Mouse (Mus musculus): ENCODE data around the gene Hrh1.
"Not testable (repeated sequence)": the region's sequence is repeated elsewhere in the genome, so short reads cannot be mapped to it uniquely, and the experiment has no call there.

Hrh1 gene

GRCm38 (mm10) chr6:114462747-114463146 is 65.0 kb downstream of the Hrh1 start:
- DNase-seq = peak; percentile 4 to 5

DNA sequence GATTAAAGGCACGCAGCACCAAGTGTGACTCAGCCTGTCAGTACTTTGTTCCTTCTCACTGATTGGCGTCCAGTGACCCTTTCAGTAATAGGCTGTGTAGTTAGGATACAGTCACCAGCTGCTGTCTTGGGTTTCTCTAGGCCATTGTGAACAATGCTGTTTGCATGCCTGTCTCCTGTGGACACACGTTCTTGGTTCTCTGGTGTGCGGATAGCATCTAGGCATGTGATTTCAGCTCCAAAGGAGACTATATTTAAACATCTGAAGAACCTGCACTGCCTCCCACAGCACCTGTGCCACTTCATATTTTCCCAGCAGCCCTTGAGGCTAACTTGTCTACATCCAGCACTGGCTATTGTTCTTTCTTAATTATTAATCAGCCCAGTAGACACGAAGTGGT is 75.8 kb downstream of the Hrh1 start:
- no peak for DNase-seq

DNA sequence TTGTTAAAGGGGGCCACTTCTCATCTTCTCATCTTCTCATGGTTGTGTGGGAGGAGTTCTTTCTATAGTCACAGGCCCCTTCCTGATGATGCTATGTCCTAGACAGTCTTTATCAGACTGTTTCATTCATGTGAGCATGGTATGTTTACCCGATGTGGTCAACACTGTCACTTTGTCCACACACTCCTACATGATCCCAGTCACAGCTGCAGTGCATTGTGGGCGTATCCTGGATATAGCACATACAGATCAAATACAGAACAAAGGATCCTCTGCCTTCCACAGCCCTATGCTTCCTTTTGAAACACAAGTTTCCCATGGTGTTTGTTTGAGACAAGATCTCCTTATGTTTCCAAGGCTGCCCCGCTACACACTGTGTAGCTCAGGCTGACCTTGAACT is 76.3 kb downstream of the Hrh1 start:
- no peak for DNase-seq

DNA sequence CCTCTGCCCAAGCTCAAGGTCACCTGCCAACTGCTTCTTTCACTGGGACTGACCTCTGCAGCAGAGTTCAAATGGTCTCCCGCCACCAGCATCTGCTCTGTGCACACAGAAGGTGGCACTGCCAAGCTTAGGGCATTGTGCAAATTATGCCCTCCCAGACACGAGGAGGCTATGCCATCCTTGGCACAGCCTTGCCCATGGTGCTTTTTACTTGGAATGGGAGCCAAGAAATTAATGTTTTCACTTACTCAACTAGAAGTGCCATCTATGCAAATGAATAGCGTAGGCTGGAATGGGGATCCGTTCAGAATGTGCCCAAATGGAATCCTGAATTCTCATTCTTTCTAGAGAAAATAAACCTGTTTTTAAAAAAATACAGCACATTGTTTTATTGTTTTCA is 77.2 kb downstream of the Hrh1 start:
- no peak for DNase-seq

DNA sequence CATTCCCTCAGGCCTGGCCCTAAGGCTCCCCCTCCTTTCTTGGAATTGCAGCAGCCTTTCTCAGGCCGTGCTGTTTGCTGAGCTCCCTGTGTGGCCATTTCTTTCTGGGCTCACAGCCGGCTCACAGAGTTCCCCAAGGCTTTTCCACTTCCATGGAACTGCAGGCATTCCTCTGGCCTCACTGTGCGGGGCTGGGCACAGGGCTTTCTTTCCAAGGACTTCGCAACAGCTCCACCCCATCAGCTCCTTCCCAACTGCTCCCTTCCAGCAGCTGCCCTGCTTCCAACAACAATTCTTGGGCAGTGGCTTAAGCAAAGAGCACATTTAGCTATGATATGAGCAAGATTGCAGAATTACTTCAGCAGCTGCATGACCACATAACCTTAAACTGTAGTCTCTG is 81.0 kb downstream of the Hrh1 start:
- DNase-seq = no peak

- DNase-seq = no peak
Observed at GRCm38 (mm10) chr6:114479644-114480410, 82.1 kb downstream of the Hrh1 start.

DNA sequence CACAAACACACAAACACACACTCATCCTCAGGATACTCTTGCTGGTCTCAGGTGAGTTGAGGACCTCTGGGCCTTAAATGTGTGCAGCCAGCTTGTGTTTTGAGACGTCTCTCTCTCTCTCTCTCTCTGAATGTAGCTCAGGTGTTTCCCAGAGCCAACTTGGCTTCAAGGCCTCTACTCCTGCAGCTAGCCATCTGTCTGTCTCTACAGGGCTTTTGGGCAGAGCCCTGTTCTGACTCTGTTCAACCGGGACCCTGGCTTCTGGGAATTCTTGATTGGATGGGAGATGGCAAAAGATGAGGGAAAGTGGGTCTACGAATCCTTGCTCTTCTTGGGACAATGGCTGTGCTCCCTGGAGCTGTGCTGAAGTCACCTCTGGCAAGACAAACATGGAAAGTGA is 91.6 kb downstream of the Hrh1 start:
- no peak for DNase-seq

GRCm38 (mm10) chr6:114492588-114492987 is 94.9 kb downstream of the Hrh1 start:
- not testable (repeated sequence) for DNase-seq

GRCm38 (mm10) chr6:114494987-114495386 is 97.3 kb downstream of the Hrh1 start:
- DNase-seq = not testable (repeated sequence)

DNA sequence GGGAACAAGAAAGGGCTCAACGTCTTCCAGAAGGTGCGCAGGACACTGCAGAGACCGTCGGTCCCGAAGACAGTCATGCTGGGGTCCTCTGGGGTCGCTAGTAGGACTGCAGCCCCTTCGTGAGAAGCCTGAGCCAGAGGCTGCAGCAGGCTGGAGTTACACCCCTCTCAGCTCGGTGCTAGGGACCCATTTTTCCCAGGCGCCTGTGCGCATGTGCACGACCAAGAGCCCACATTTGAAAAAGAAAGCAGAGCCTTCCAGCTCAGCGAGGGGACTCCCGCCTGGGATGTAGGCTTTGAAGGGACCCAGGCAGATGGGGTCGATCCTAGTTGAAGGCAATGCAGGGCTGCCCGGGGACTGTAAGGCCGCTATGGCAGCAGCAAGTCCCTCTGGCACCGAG is 116.3 kb downstream of the Hrh1 start:
- DNase-seq = not testable (repeated sequence)

DNA sequence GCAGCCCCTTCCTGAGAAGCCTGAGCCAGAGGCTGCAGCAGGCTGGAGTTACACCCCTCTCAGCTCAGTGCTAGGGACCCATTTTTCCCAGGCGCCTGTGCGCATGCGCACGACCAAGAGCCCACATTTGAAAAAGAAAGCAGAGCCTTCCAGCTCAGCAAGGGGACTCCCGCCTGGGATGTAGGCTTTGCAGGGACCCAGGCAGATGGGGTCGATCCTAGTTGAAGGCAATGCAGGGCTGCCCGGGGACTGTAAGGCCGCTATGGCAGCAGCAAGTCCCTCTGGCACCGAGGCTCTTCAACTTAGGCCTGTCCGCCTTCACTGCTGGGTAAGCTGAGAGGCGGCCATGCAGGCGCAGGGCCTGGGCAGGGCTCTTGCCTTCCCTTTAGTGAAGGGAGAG is 131.0 kb downstream of the Hrh1 start:
- DNase-seq = peak; percentile 4 to 20

All from B cell, adult 2 months (primary cell).